Mouse (Mus musculus) megakaryocyte-erythroid progenitor cell, adult 5-6 weeks (primary cell): ENCODE results near the gene Fxn. TPM values are rescaled to one million over a fixed set of nuclear protein-coding genes. Genes with fewer than 3 reads are reported as not detected.
A peak's percentile ranks its signal among the peaks of the same experiment; 100 is the strongest.

Experiments used
- ATAC-seq: replicated peaks from 2 replicates; pipeline ENCODE4 v1.8.0; 2016; ENCODE audit warnings: mild to moderate bottlenecking, inconsistent platforms; ENCODE audit not compliant: severe bottlenecking, poor library complexity, low FRiP score, low TSS enrichment
- total RNA-seq, 2 experiments: library from RNA; stranded (forward) in 1 of 2; stranded (reverse) in 1 of 2; fragments of 200-1000, 215-1000 nt in 1 of 2; fragments of >200 nt in 1 of 2; fragmentation: Nextera tagmentation in 1 of 2; gene quantifications; 2 replicates each; pipeline ENCODE4 v1.2.3; 2014 to 2017

Fxn gene
- total RNA-seq, 2 experiments from 2014 or later = 40.5 to 120 TPM

- no peak for ATAC-seq
These were observed 21.8 kb upstream of the Fxn start for GRCm38 (mm10) chr19:24302198-24302597.

- ATAC-seq = no peak
These were observed 21.4 kb upstream of the Fxn start for GRCm38 (mm10) chr19:24301768-24302148.

- peak; percentile 90 for ATAC-seq
These were observed 20.8 kb upstream of the Fxn start for GRCm38 (mm10) chr19:24300994-24301767.

GRCm38 (mm10) chr19:24293537-24293936 lies 13.1 kb upstream of the Fxn start:
- no peak for ATAC-seq

- ATAC-seq = no peak
These were observed 3.8 kb upstream of the Fxn start for GRCm38 (mm10) chr19:24284187-24284586.

- ATAC-seq = no peak
These were observed 1.0 kb upstream of the Fxn start for GRCm38 (mm10) chr19:24281288-24281980.

GRCm38 (mm10) chr19:24279706-24280600 lies 452 bp downstream of the Fxn start:
- peak; percentile 71 for ATAC-seq

GRCm38 (mm10) chr19:24278859-24279258 lies 1.5 kb downstream of the Fxn start:
- ATAC-seq = no peak

- peak; percentile 59 for ATAC-seq
These were observed 6.1 kb downstream of the Fxn start for GRCm38 (mm10) chr19:24274281-24274680.

- ATAC-seq = peak; percentile 89
These were observed 8.5 kb downstream of the Fxn start for GRCm38 (mm10) chr19:24271746-24272426.

GRCm38 (mm10) chr19:24271326-24271725 lies 9.1 kb downstream of the Fxn start:
- ATAC-seq = no peak

GRCm38 (mm10) chr19:24268531-24268930 lies 11.9 kb downstream of the Fxn start:
- no peak for ATAC-seq

- no peak for ATAC-seq
These were observed 14.2 kb downstream of the Fxn start for GRCm38 (mm10) chr19:24266046-24266830.

- peak; percentile 92 for ATAC-seq
These were observed 15.4 kb downstream of the Fxn start for GRCm38 (mm10) chr19:24264991-24265390.

- no peak for ATAC-seq
These were observed 17.7 kb downstream of the Fxn start for GRCm38 (mm10) chr19:24262736-24263135.

GRCm38 (mm10) chr19:24259390-24260351 lies 20.7 kb downstream of the Fxn start:
- ATAC-seq = no peak

GRCm38 (mm10) chr19:24258368-24258767 lies 22.0 kb downstream of the Fxn start:
- no peak for ATAC-seq

- no peak for ATAC-seq
These were observed 22.4 kb downstream of the Fxn start for GRCm38 (mm10) chr19:24257962-24258361.
